Mouse (Mus musculus): ENCODE results near the gene Lcn12.

GRCm38 (mm10) chr2:25536531-25536930 lies 42.8 kb upstream of the Lcn12 start:
- TF ChIP-seq CTCF (IDR thresholded peaks at IDR 0.05): no peak
- TF ChIP-seq POLR2A (IDR thresholded peaks at IDR 0.05; ENCODE audit: insufficient read depth, low read depth, low read length): no peak
